Mouse (Mus musculus) adrenal gland, postnatal 4 days (tissue): Measurements from ENCODE around the gene Ticam1. TPM values are rescaled to one million over a fixed set of nuclear protein-coding genes. Genes with fewer than 3 reads are reported as not detected.
A peak's percentile ranks its signal among the peaks of the same experiment; 100 is the strongest.

Experiments
- DNase-seq, 2 experiments: peaks; one replicate each; pipeline ENCODE4 v3.0.0; 2021 to 2022; ENCODE audit warnings: low spot score in 2 of 2, mixed read lengths in 2 of 2
- long read RNA-seq, 2 experiments: library from polyadenylated mRNA; stranded (forward); transcript quantifications; one replicate each; pipeline ENCODE4 v2.0.0; 2021
- total RNA-seq, 2 experiments: library from RNA; stranded (reverse); gene quantifications; 2 replicates each; pipeline ENCODE4 v1.2.3; 2021

Gene Ticam1
- total RNA-seq: 10 to 100 TPM; 21.0 to 22.2 TPM
- long read RNA-seq, experiment 1, partial matches to known transcripts: 4 of 6 reads
- long read RNA-seq, experiment 1, other reads (novel, unspliced or antisense): 0 of 6 reads
- long read RNA-seq, experiment 2, partial matches to known transcripts: 7 of 11 reads
- long read RNA-seq, experiment 2, other reads (novel, unspliced or antisense): 0 of 11 reads

- DNase-seq: peak; percentile 75 to 80
These were observed at the start of gene Ticam1 for GRCm38 (mm10) chr17:56276643-56277566. Ticam1 (minus strand) TSS chr17:56276786.

DNA sequence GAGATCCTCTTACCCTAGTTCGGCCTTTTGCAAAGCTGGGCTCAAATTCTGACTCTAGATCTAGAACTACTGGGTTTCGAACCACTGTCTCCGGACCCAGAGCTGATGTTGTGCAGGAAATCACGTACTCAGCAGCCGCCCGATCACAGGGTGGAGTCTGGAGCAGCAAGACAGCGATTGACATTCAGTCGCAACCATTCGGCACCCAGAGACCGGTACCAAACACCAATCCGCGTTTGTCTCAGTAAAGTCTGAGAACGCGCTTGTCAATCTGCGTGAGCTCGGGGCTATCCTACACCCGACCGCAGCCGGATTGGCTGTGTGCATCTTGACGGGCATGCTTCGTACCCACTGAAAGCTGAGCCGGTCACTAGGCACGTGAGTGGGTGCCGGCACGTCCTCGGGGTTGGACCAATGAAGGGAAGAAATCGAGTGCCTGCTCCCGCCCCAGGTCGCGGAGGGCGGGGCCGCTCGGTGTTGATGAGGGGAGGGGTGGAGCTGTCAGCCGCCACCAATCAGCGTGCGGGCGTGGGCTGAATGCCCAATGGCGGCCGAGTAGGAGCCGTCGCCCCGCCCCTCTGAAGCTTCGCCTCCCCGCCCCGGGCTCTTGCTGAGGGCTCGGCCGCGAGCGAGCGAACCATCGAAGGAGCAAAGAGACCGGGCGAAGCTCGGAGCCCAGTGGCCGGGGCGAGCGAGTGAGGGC, 49.0 kb upstream of the Ticam1 start, which contains the start of gene Kdm4b:
Kdm4b (plus strand) TSS at position 613 of the 703 bp plus-strand sequence.
- peak; percentile 95 to 98 for DNase-seq

DNA sequence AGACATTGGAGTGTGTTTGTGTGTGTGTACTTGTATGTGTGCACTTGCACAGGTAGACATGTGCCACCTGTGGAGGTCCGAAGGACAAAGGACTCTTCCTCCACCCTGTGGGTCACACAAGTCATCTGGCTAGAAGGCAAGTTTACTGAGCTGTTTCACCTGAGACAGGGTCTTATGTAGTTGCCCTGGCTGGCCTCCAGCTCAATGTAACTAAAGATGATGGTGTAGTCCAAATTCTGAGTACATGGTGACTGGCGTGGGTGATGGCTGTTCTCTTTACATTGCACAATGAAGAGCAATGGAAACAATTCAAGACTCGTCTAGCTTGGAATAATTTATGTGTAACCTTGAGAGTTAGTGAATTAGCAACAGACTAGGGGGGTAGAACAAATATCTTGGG, 47.8 kb upstream of the Ticam1 start:
- DNase-seq: no peak

DNA sequence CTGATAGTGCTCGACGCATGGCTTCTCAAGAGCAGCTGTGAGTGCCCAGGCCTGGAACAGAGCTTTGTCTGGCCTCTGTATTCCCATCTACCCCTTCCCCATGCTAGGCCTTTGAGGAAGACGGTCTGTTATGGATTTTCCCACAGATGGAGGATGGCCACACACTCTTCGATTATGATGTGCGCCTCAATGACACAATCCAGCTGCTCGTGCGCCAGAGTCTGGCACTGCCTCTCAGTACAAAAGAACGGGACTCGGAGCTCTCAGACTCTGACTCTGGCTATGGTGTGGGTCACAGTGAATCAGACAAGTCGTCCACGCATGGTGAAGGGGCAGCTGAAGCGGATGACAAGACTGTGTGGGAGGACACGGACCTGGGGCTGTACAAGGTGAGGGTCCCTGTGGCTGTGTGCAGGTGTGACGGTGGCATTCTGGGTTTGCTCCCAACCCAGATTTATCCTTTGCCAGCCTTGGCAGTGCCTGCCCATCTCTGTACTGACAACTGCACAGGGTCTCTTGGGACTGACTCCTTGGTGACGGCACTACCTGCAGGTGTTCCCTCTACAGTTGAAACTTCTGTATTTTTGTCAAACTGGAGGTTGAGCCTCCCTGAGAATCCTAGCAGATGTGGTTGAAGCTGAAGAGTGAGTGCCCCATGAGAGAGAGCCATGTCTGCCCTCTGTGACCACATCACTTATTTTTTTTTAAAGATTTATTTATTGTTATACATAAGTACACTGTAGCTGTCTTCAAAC, 32.8 kb upstream of the Ticam1 start:
- DNase-seq: no peak

GRCm38 (mm10) chr17:56308088-56308487, 31.5 kb upstream of the Ticam1 start:
- no peak for DNase-seq

GRCm38 (mm10) chr17:56305826-56306225, 29.2 kb upstream of the Ticam1 start:
- DNase-seq: no peak

GRCm38 (mm10) chr17:56305156-56305555, 28.6 kb upstream of the Ticam1 start:
- no peak for DNase-seq

DNA sequence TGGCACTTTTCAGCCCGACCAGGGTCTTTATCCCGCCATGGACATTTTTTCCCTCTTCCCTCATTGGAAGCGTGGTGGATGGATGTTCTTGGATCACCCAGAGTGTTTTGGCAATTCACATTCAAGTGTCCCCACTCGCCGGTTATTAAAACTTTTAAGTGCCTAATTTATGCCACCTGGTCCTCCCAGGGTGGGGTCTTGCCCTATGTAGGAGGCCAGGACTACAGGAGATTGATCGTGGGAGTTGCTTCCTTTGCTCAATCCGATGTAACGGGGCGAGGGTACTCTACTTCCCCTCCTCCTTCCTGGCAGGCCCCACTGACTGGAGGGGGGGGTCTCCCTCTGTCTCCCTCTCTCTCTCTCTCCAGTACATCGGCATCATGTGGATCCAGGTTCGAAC, 28.1 kb upstream of the Ticam1 start:
- no peak for DNase-seq

GRCm38 (mm10) chr17:56303847-56304586, 27.4 kb upstream of the Ticam1 start:
- DNase-seq: peak; percentile 88 to 93

DNA sequence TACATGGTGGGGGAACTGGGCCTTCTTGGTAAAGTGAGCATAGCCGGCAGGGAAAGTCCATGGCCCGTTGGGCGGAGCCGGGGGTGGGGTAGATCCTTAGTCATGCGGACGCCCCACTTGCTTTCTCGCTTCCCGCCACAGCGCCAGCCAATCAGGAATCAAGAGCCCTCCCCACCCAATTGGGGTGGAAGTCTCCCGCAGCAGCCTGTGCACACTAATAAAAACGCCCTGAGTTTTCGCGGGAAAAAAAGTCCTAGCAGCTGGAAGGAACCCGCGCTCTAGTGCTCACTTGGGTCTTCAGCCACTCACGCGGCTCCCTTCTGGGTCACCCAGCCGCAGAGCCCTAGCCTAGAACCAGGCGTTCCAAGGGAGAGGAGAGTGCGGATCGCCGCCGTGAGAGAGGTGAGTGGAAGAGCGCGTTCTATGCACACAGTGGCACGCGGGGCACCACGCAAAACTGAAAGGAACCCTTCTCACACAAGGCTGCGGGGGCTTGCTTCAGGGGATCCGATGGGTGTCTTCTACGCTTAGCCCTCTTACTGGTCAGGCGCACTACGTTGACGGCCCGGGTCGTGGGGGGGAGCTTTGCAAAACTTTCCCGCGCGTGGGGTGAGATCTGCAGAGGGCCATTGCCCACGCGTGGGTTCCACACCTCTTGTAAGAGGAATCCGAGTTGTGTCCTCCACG, 26.7 kb upstream of the Ticam1 start, which contains the start of gene Uhrf1:
Uhrf1 (plus strand) TSS at position 162 of the 687 bp plus-strand sequence.
- DNase-seq: peak; percentile 53 to 76

DNA sequence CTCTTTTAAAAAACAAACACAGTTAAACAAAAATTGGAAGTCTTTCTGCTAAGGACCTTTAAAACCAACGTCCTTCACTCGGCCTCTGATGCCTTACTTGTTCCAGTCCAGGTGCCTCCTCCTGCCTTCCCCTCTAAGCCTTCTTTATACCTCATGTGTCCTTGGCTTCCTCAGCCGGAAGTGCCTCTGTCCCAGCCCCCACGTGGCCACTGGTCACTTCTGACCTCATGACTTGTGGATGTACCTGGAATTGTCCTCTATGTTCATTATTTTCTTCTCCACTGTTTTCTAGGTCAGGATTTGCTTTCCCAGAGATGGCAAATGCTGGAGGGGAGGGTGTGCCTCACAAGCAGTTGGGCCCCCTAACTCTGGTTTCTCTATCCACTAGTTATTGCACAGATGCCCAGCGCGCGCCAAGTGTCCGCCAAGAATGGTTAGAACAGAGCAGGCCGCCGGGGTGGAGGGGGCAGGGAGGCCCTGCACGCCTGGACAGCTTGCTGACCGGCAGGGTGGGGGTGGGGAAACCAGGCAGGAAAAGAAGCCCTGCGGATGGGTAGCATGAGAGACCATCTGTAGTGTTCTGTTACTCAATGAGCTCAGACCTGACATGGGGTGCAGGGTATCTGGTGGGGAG, 25.9 kb upstream of the Ticam1 start:
- peak; percentile 34 to 37 for DNase-seq

DNA sequence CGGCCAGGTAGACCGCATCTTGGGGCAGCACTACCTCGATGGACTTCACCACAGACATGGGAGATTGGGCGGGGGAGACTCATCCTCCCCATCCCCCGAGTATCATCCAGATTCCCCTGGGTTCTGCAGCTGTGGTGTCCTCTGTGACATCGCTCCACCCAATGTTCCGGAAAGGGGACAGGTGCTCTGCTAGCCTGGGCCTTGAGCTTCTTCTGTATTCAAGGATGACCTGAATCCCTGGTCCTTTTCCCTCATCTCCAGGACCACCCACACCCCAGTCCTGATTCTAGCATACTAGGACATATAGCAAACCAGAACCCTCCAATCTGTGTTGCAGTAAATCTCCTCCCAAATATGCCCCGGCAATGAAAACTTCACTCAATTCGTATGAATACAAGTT, 23.6 kb upstream of the Ticam1 start, which contains the start of gene Arrdc5:
Arrdc5 (minus strand) TSS at position 101 of the 400 bp plus-strand sequence.
- DNase-seq: no peak

DNA sequence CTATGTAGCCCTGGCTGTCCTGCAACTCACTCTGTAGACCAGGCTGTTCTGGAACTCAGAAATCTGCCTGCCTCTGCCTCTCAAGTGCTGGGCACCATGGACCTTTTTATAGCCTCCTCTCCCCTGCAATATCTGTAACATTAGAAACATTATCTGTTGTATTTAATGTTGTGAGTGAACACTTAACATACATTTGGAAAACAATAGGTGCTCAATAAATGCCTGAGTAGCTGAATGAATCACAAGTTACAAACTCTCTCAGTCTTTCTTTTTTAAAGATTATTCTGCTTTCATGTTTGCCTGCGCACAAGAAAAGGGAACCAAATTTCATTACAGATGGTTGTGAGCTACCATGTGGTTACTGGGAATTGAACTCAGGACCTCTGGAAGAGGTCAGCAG, 21.7 kb upstream of the Ticam1 start:
- DNase-seq: no peak

DNA sequence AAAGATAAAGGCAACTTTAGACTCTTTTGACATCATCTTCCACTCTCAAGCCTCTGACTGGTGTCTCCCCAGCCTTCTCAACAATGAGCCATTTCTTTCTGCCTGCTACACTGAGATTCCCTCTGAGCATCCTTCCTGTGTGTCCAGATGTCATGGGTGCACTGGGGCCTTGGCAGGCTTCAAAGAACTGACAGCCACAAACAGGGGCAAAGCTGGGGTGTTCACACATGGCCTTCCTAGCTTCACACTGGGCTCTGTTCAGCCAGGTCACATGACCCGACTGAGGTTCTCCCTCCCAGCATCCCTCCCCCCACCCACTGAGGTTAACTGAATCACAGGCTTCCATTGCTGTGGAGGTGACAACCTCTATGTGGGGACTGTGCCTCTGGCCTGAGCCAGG, 19.6 kb upstream of the Ticam1 start:
- no peak for DNase-seq

DNA sequence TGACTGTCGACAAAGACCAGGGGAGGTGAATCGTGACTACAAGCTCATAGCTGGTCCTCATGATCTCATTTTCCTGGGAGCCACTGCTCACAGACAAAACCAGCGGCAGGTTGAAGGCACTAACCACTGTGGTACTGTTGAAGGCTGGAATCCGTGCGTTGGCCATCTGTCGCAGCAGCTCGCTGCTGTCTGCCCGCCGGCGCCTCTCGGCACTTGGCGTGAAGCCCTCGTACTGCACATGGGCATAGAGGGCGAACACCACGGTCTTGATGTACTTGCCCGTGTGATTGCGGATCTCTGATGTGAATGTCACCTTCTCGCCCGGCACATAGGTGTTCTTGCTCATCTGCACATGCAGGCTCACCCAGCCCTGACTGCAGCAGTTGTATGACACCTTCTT, 17.7 kb upstream of the Ticam1 start:
- no peak for DNase-seq

GRCm38 (mm10) chr17:56293291-56293690, 16.7 kb upstream of the Ticam1 start:
- no peak for DNase-seq

- no peak for DNase-seq
These were observed 16.1 kb upstream of the Ticam1 start, which contains the start of gene Plin3 for GRCm38 (mm10) chr17:56292531-56293222. Plin3 (minus strand) TSS chr17:56292873.

DNA sequence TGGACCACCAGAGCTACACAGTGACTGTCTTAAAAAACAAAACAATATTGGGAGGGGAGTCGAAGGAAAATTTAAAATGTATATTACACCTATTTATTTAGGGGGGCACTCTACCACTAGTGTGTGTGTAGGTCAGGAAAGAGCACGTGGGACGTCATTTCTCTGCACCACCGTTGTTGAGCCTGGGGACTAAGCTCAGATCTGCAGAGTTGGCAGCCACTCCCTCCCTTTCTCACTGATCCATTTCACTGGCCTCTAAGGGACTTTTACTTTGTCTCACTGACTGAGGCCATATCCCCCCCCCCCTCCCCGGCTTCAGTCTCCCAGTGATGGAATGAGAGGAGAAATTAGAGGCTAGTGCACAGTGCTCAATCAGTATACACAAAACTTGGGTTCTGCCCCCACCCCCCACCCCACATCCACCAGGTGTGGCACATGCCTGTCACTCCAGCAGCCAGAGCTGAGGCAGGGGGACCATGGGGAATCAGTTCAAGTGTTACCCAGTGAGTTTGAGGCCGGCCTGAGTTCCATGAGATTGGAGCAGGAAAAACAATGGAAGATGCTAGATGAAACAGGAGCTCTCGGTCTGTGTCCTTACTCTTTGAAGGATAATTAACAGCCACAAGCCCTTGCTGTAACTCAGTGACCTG, 15.4 kb upstream of the Ticam1 start:
- DNase-seq: no peak
